Mouse (Mus musculus) adrenal gland, adult 2 months (tissue): Measurements from ENCODE around the gene Gpbar1. TPM values are rescaled to one million over a fixed set of nuclear protein-coding genes. Genes with fewer than 3 reads are reported as not detected.
"Not testable (repeated sequence)": the region's sequence is repeated elsewhere in the genome, so short reads cannot be mapped to it uniquely, and the experiment has no call there.

ENCODE experiments used
- DNase-seq: peaks from one replicate; pipeline ENCODE4 v3.0.0; 2021
- polyA plus RNA-seq: library from polyadenylated mRNA; depleted of rRNA; stranded (reverse); fragments of >200 nt; gene quantifications from 2 replicates; pipeline ENCODE4 v1.2.3, GENCODE M21; 2012
- total RNA-seq, 2 experiments: library from RNA; stranded (reverse); gene quantifications; 2 replicates each; pipeline ENCODE4 v1.2.3; 2021

Gene Gpbar1
- total and polyA plus RNA-seq, 3 experiments = 0.43 TPM; not detected in 2

DNA sequence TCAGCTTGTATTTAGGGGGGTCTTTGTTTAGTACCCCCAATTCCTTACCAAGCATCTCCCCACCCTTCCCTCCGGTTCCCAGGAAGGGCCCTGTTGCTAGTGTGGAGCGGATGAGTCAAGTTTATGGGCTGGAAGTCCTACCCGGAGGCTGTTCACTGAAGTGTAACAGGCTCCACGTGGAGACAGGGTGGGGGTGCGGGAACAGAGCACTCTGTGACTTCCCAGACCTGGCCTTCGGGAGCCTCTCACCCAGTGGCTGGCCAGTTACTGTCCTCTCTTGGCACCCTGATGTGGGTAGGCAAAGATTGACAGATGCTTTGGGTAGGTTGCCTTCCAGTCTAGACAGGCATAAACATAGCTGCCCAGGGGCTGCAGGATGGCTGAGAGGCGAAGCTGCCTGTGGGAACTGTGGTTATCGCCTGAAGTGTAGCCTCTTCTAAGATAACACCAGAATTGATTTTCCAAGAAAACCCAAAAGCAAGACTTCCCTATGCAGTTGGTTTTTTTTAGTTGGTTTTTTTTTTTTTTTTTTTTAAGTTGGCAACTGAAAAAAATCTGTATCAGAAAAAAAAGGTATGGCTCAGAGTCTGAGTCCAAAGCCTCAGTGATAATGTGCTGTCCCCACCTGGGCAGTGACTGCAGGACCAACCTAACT lies 340 bp upstream of the Gpbar1 start:
- DNase-seq = no peak

DNA sequence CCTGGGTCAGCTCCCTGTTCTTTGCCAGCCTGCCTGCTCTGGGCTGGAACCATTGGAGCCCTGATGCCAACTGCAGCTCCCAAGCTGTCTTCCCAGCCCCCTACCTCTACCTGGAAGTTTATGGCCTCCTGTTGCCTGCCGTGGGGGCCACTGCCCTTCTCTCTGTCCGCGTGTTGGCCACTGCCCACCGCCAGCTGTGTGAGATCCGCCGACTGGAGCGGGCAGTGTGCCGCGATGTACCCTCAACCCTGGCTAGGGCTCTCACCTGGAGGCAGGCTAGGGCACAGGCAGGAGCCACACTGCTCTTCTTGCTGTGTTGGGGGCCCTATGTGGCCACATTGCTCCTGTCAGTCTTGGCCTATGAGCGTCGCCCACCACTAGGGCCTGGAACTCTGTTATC lies 638 bp downstream of the Gpbar1 start:
- DNase-seq = no peak

DNA sequence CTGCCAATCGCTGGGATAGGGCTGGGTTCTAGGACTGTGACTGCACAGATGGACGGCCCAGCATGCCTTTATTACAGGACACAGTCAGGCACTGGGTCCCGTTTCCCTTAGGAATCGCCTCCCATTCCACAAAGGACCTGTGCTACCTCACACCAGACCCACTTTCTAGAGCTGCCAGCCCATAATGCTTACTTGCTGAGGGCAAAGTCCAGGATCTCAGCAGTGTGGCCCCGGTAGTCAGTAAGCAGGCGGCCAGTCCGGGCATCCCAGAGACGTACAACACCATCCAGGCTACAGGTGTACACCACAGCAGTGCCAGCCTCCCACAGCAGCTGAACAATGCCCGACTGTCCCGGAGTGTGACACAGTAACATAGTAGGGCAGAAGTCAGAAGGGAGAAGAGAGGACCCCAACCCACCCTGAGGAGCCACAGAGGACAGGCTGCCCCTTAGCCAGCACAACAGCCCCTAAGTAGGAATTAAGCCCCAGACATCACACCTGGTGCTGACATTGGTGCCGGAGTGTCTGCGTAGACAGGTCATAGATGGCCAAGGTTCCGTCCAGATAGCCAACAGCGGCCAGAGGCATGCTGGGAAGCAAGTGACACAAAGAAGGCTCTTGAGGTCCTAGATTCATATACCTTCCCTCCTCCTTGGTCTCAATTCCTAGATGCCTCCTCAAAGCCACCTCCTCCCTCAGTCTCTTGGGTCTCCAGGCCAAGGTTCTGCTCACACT lies 2.4 kb downstream of the Gpbar1 start:
- DNase-seq = no peak

DNA sequence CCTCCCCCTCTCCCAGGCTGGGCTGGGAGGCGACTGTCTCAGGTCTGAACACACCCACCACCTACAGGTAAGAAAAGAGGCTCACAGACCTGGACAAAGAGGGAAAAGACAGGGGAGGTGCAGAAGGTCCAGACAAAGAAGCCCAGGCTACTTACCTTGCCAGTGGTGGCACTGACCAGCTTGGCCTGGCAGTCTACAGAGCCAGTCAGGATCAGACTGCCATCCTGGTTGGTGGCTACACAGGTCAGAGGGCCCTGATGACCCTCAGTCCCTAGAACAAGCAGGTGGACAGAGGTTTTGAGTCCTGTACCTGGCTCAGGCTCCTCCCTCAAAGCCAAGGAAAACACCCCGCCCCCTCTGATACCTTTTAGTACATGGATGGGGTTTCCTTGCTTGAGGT lies 3.0 kb downstream of the Gpbar1 start:
- no peak for DNase-seq

DNA sequence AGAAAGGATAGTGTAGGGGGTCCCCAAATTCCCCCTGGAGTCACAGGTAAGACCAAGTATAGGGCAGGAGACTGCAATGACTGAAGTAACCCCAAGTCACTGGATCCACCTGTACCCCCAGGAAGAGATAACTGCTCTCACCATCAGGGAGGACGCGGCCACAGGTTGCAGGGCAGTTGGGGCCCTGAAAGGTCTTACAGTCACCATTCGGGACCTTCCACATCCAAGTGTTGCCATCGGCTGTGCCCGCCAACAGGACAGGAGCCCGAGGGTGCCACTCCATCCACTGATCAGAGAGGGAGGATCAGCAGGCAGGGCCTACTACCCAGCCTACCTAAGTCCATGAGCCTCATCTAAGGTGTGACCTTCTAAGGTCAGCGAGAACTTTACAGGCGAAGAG lies 3.5 kb downstream of the Gpbar1 start:
- DNase-seq = no peak

DNA sequence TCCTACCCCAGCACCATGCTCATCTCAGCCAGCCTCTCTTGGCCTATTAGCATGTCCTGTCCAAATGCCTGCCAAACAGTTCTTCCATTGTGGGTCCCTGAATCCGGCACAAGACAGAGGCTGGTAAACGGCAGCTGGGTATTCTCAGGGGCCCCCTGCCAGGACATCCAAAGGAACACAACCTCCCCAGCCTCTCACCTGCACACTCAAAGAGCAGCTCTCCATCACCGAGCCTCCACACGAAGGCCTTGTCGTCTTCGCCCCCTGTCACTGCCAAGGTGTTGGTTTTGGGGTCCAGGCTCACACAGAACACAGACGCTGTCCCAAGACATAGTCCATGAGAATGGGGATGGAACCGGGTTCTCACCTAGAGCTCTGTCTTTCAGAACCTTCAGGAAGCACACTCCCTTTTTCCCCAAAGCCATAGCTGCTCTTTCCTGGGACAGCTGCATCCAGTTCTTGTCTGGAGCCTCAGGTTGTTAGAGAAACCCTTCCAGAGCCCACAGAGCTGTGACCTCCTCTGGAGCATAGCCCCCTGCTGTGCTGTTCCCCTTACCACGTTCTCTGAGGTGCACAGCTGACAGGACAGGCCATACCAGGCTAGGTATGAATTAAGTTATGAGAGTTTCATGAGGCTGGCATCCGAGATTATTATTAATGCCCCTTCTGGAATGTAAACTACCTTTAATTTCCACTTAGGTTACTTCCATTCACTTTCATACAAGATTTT lies 4.7 kb downstream of the Gpbar1 start:
- DNase-seq = no peak

DNA sequence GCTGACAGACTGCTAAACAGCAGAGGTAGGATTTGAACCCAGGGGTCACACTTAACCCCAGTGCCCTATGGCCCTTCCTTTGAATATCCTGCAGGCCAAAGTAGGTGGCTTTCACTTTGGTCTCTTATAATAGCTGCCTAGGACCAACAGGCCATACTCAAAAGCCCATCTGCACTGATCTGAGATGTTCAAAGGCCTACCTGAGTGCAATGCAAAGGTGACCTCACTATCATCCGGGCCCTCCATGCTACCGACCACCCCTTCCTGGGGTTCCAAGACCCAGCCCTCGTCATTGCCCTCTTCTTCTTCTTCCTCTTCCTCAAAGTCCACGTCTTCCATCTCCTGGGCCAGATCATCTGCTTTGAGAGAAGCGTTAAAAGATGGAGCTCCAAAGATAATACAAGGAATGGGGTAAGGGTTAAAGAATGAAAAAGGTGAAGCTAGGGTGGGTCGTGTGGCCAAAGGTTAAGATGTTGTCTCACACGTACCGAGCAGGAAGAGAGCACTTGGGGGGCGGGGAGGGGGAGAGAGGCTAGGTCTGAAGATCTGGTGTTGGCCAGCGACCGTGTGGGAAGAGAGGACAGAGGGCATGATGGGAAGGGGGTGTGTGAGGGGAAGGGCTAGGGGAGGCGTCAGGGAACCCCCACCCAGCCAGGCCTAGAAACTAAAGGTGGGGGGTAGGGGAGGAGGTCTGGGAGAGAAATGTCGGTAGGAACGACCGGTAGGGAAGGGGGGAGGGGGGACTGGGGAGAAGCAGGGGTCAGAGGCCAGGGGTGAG lies 5.5 kb downstream of the Gpbar1 start:
- DNase-seq = peak; percentile 80

DNA sequence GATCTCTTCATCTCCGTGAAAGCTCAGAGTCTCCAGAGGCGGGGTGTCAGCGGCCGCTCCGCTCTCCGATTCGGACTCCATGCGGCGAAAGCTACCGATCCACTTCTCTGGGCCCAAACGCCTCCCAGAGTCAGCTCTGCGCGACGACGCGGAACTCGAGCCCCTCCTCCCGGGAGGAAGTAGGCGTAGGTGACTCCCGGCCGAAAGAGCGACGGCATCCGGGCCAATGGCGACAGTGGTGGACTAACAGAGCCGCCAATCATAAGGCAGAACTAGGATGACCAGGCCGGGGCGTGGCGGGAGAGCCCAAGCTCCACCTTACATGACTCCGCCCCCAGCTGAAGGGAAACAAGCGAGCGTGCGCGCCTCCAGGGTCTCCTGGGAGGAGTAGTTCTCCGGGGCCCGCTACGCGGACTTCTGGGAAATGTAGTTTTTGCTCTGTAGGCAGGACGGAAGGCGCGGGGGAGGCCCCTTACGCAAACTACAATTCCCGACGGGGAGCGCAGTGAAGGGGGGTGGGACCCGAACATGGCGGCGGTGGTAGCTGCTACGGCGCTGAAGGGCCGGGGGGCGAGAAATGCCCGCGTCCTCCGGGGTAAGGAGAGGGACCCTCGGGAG lies 6.3 kb downstream of the Gpbar1 start, which contains the start of the genes Aamp and Pnkd:
Aamp (minus strand) TSS at position 196 of the 618 bp plus-strand sequence.
Pnkd (plus strand) TSS at position 388 of the 618 bp plus-strand sequence.
- DNase-seq = peak; percentile 100

DNA sequence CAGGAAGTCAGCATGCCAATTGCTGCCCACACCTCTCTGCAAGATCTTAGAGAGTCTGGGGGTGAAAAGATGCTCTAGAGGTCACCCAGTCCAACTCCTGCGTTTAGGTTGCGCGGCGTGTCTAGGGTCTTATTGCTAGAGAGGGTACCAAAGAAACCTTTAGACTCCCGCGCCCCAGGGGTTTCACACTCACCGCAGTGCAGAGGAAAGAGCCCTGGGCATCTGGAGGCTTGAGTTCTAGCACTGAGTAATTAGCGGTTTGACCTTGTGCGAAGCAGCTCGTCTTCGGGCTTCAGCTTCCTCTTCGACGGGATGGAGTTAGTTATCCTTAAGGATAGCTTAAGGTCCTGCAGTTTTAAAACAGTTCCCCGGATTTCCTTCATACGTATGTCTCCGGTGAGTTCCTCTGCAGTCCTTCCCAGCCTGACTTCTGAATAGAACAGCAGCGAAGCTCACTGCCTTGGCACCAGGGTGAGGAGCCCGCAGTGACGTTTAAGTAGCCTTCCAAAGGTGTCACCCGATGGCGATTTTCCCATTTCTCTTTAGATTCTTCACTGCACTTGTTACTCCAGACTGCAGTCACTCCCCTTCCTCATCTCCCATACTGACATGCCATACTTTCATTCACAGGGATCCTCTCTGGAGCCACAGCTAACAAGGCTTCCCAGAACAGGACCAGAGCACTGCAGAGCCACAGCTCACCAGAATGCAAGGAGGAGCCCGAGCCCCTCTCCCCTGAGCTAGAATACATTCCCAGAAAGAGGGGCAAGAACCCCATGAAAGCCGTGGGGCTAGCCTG lies 7.1 kb downstream of the Gpbar1 start:
- DNase-seq = no peak

DNA sequence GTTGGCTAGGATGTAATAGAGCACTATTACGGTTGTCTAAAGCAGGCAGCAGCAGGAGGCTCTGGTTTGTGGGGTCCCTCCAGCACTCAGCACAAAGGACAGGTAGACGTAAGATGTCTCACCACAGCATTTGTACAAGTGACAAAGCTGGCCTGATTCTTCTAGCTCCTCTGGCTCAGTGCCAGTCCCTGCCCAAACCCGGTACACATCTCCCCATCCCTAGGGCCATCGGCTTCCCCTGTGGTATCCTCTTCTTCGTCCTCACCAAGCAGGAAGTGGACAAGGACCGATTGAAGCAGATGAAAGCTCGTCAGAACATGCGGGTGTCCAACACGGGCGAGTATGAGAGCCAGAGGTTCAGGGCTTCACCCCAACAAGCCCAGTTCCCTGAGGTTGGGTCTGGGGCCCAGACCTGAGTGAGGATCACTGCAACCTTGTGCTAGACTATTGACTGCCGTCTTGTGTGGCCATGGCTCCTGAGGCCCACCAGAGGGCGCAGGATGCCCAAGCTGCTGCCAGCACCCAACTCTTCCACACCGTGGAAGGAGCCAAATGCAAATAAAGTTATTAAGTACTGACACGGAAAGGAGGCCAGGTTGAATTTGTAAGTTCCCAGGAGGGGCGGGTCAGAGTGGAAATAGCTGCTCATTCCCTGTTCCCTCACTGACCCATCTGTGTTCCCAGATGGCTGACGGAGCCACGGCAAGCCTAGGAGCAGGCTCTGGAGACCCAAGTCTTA lies 8.7 kb downstream of the Gpbar1 start:
- DNase-seq = not testable (repeated sequence)

DNA sequence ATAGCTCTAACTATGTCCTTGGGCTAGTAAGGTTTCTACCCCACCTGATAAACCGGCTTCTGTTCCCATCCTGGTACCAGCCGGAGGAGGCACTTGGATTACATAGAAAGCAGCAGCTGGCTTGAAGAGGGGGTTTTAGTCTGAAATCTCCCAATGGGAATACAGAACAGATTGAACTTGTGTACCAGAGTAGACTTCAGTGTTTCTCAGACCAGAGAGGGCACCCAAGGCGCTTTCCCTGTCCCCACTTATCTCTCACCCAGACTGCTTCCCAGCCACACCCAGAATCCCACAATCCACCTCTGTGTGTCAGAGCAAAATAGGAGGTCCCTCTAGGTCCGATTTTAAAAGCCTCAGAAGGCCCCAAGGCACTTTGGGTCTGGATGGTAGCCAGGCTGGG lies 10.0 kb downstream of the Gpbar1 start:
- DNase-seq = no peak

DNA sequence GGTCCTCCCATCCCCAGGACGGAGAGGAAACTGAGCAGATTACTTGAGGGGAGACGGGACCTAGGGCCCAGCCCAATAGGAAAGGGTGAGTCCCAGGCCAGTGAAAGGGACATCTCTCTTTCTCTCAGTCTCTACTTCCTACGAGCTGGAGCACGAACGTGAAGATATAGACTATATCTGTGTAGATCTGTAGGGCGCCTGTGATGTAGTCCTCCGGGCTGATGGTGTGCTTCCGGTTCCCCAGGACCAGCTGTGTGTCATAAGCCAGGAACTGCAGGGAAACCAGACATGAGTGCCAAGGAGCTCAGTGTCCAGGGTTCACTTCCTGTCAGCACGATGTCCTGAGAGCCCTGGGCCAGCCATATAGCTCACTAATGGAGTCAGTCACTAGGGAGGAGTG lies 10.9 kb downstream of the Gpbar1 start:
- no peak for DNase-seq

DNA sequence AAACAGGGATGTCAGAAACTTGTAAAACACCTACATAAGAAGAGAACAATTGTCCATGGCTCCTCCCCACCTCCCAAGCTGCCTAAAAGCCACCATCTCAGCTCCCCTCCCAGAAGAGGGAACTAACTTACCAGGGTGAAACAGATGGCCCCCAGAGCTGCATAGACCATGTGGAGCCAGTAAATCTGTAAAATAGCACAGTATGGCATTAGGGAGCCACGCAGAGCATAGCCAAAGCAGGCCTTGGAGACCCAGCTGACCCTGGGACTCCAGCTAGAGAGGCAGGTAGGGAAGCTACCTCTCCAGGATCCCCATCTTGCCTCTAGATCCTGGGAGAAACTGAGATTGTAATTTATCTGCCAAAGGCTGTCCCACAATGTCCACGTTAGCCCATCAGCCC lies 11.4 kb downstream of the Gpbar1 start:
- DNase-seq = no peak

DNA sequence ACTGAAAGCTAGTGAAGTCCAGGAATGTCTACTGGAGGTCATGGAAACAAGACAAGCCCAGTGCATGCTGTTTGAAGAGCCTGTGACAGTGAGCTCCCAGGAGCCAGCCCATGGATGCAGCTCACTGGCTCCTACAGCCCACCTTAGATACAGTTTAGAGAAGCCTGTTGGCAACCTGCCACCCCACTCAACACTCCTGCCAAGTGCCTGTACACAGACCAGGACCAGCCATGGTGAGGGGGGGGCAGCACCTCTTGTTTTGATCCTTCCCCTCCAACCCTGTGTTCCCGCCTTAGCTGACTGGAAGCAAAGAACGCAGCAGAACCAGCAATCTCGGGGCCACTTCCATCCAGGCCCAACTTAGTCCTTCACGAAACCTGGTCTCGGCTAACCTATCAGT lies 11.8 kb downstream of the Gpbar1 start:
- DNase-seq = no peak

DNA sequence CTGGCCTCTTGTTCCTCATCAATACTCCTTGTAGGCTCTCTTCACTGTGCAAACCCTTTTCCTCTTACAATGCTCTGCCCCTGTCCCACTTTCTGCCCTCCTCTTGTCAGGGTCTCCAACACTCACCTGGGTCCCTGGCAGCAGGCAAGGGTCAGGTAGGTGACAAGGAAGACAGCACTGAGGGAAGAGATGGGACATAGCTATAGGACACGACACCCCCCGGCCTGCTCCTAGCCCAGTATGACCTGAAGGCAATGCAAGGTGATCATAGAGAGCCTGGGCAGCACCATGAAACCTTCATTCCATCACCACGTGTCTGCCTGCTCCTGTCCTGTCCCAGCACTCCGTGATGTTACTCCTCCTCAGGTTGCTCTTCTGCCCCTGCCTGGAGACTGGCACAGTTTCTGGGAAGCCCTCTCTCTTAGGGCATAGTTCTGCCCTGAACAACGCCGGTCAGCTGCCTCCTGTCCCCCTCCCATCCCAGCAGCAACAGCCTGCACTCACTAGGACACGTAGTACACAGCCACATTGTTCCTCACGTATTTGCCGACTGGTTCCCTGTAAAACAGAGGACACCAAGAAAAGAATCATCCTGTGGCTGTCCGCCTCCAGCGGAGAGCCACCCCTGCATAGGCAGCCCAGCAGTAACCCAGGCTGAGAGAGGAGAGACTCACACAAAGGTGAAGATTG lies 14.1 kb downstream of the Gpbar1 start:
- no peak for DNase-seq

DNA sequence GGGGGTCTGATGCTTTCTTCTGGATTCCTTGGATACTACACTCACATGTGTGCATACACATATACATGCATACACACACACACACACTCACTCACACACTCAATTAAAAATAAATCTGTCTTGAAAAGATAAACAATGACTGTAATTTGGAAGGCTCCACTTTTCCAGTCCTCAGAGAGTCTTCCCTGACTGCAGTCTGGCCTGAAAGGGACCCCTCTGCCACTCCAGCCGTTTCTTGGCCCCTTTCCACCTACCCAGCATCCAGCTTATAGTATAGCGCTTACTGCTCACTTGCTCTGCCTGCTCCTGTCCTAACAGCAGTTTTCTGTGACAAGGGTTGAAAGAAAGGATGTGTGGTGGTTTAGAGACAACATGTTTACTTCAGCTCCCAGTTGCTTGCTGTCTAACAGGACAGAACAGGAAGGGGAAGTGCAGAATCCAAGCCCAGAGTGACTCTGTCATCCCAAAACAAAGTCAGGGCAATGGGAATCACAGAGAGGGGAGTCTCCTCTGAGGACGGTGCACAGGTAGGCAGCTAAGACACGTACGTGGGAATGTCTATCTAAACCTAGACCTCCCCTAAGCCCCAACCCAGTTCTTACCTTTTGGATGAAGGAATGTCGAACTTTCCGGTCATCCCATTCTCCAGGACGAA lies 15.1 kb downstream of the Gpbar1 start:
- no peak for DNase-seq

DNA sequence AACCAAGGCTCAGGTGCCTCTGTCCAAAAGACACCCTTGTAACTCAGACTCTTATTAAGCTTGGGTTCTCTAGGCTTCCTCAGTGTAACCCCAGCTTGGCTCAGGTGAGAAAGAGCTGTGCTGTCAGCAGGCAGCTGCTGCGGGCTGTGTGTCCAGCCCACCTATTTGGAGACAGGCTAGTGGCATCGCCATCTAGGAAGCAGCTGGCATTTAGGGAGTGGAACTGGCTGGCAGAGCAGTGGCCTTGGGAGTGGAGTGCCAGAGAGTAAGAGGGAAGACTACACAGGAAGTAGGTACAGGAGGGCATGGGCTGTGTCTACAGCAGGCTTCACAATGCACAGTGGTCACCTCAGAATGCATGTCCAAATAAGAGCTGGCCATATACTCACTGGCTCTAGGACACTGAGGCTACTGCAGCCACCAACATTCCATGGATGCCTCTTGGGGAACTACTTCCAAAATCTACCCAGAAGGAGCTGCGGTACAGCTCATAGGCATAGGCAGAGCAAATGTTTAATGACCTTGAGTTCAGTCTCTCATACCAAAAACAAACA lies 15.8 kb downstream of the Gpbar1 start:
- peak; percentile 65 for DNase-seq

DNA sequence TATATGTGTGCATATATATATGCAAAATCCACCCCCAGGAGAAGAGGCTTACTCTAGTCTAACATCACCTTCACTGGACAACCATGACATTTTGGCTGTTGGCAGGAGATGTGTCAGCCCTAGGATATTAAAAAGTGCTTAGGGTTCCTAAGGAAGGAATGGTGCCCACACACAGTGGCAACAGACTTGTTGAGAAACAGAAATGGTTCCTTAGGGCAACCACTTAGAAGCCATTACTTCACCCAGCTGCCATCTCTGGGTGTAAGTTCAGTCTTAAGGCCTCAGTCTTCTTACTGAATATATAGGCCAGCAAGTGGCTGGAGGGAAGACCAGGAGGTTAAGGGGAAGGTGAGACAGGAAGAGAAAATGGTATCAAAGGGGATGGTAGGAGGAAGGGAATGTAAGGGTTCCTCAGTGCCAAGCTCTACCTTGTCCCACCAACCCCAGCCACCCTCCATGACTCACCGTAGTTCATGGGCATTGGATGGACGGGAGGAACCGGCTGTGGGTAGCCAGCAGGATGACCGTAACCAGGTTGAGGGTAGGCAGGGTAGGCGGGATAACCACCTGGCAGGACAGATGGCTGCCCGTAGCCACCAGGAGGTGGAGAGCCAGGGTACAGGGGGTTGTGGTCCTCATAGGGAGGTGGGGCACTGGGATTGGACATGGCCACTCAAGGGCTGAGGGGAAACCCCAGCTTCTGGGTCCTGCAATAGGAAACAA lies 16.5 kb downstream of the Gpbar1 start:
- peak; percentile 52 for DNase-seq
